Mouse (Mus musculus): ENCODE results near the gene Myct1.

The Myct1 gene

GRCm38 (mm10) chr10:5608874-5609273 is 15.3 kb downstream of the Myct1 start:
- in situ Hi-C loops (cut with MboI; ENCODE audit: unreplicated experiment in 2 of 2): no loop called here

GRCm38 (mm10) chr10:5615186-5616040 is 21.8 kb downstream of the Myct1 start:
- in situ Hi-C loops (cut with MboI; ENCODE audit: unreplicated experiment in 2 of 2): no loop called here

- in situ Hi-C loops (cut with MboI; ENCODE audit: unreplicated experiment in 2 of 2): no loop called here
These were observed 32.7 kb downstream of the Myct1 start for GRCm38 (mm10) chr10:5626268-5626667.

GRCm38 (mm10) chr10:5633672-5634200 is 40.2 kb downstream of the Myct1 start:
- in situ Hi-C loops (cut with MboI; ENCODE audit: unreplicated experiment in 2 of 2): no loop called here

GRCm38 (mm10) chr10:5634336-5634735 is 40.8 kb downstream of the Myct1 start:
- in situ Hi-C loops (cut with MboI; ENCODE audit: unreplicated experiment in 2 of 2): no loop called here

GRCm38 (mm10) chr10:5637322-5637721 is 43.7 kb downstream of the Myct1 start:
- in situ Hi-C loops (cut with MboI; ENCODE audit: unreplicated experiment in 2 of 2): no loop called here

GRCm38 (mm10) chr10:5639112-5639511 is 45.5 kb downstream of the Myct1 start, which contains the start of gene Vip:
Gene Vip, plus strand, starts transcription at chr10:5639218.
- in situ Hi-C loops (cut with MboI; ENCODE audit: unreplicated experiment in 2 of 2): no loop called here
